Mouse (Mus musculus) frontal cortex, adult 2 months (tissue): ENCODE measurements around the gene Vamp5. TPM values are rescaled to one million over a fixed set of nuclear protein-coding genes. Genes with fewer than 3 reads are reported as not detected.

Experiments used
- DNase-seq, 2 experiments: peaks; one replicate each; pipeline ENCODE4 v3.0.0; 2022; ENCODE audit warnings: low spot score in 1 of 2; ENCODE audit errors: extremely low spot score in 1 of 2
- polyA plus RNA-seq: library from polyadenylated mRNA; depleted of rRNA; stranded (reverse); fragments of >200 nt; gene quantifications from 2 replicates; pipeline ENCODE4 v1.2.3, GENCODE M21; 2012; rRNA removed

Vamp5 gene
- polyA plus RNA-seq, 1 experiment = 13.3 TPM

GRCm38 (mm10) chr6:72347166-72347941 is 32.9 kb downstream of the Vamp5 start, which contains the start of gene 0610030E20Rik:
0610030E20Rik (plus strand) TSS chr6:72347317.
- peak in 1 of 2 experiments; percentile 81 for DNase-seq

GRCm38 (mm10) chr6:72346261-72346660 is 34.0 kb downstream of the Vamp5 start:
- no peak for DNase-seq

GRCm38 (mm10) chr6:72345633-72346032 is 34.6 kb downstream of the Vamp5 start:
- DNase-seq = no peak

- peak; percentile 93 to 98 for DNase-seq
Measured at GRCm38 (mm10) chr6:72345074-72345567, 35.1 kb downstream of the Vamp5 start, which contains the start of gene Usp39. Usp39 (minus strand) TSS chr6:72345184.

DNA sequence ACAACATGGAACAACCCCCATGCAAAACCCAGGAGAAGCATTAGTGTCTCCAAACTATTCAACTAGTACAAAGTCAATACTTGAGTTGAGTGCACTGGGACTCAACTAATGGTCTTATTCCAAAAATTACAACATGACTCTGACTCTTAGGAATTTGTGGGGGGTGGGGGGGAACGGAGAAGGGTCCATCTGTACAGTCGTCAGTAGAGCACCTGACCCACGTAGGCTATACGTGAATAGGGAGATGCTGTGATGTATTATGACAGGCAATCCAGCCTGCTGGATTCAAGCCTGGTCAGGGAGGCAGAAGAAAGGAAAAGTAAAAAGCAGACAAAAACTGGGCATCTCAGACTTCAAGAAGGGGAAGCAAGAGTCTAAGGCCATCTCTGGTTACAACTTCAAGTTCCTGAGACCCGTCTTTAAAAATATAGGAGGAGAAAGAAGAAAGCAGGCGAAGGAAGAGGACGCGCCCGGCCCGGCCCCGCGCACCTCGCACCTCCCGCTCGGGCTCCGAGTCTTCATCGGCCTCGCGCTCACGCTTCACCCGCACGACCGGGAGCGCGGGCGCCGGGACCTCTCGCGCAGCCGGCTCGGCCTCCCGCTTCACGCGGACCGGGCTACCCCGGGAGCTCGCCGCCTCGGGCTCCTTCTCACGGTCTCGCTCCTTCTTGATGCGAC is 35.7 kb downstream of the Vamp5 start:
- no peak for DNase-seq

- DNase-seq = no peak
Measured at GRCm38 (mm10) chr6:72340481-72340880, 39.8 kb downstream of the Vamp5 start.

GRCm38 (mm10) chr6:72333111-72333510 is 47.2 kb downstream of the Vamp5 start:
- DNase-seq = no peak

DNA sequence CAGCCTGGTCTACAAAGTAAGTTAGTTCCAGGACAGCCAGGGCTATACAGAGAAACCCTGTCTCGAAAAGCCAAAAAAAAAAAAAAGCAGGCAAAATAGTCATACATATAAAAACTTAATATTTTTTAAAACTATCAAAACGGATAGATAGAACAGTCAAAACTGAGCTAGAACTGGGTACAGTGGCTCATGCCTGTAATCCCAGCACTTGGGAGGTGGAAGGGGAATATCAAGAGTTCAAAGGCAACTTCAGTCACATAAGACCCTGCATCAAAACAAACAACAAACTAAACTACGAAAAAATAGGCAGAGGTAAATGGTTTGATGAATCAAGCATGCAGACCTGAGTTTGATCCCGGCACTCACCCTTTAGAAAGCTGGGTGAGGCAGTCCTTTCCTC is 50.1 kb downstream of the Vamp5 start:
- DNase-seq = no peak

DNA sequence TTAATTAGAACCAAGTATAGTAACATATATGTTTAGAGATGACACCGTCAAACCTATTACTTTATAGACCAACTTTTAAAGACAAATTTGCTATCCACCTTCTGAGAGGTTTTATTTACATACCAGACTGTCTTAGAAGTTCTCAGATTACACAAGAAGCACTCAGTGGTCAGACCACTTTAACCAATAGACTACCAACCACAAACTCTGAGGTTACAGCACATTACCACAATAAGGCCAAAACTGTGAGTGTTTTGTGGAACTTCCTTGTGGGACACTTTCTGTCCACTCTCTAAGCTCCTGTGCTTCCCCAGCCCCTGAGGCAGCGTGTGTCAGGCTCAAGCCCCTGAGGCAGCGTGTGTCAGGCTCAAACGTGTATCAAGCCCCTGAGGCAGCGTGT is 51.2 kb downstream of the Vamp5 start:
- no peak for DNase-seq

- peak in 1 of 2 experiments; percentile 63 for DNase-seq
Measured at GRCm38 (mm10) chr6:72326274-72326673, 54.0 kb downstream of the Vamp5 start.

GRCm38 (mm10) chr6:72323786-72324508 is 56.3 kb downstream of the Vamp5 start:
- DNase-seq = no peak

DNA sequence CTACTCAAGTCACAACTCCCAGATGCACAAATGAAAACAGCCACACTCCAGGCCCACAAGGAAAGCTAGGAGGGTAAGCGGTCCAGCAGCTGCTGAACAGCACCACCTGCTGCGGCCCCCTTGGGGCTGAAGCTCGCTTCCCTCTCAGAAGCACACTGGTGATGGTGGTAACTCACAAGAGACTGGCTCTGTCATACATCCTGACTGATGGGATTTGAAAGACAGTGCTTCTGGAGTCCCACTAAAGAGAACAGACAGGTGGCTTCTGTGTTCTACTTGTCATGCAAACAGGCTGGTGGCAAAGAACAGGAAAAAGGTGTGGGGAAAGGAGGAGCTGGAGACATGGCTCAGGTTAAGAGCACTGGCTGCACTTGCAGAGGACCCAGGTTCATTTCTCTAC is 57.3 kb downstream of the Vamp5 start:
- DNase-seq = no peak

GRCm38 (mm10) chr6:72319019-72319418 is 61.2 kb downstream of the Vamp5 start:
- DNase-seq = peak; percentile 30 to 74

Other genes starting within 250 kb of the Vamp5 start
- gene Atoh8, start 144.9 kb downstream of the Vamp5 start, polyA plus RNA-seq = 1.5 and 2.3 TPM in 2 replicates
- not detected in 2 replicates for gene Sftpb, start 75.9 kb downstream of the Vamp5 start, polyA plus RNA-seq
- gene Usp39, start 35.3 kb downstream of the Vamp5 start, polyA plus RNA-seq = 30.2 and 31.8 TPM in 2 replicates
- 17.7 and 20.0 TPM in 2 replicates for gene 0610030E20Rik, start 33.2 kb downstream of the Vamp5 start, polyA plus RNA-seq
- gene Tmem150a, start 25.0 kb downstream of the Vamp5 start, polyA plus RNA-seq = 33.2 and 33.5 TPM in 2 replicates
- gene Rnf181, start 13.5 kb downstream of the Vamp5 start, polyA plus RNA-seq = 87.6 and 99.4 TPM in 2 replicates
- 34.0 and 36.6 TPM in 2 replicates for gene Vamp8, start 10.2 kb upstream of the Vamp5 start, polyA plus RNA-seq
- gene Ggcx, start 33.8 kb upstream of the Vamp5 start, polyA plus RNA-seq = 20.3 and 24.4 TPM in 2 replicates
- gene Mat2a, start 59.1 kb upstream of the Vamp5 start, polyA plus RNA-seq = 221 and 223 TPM in 2 replicates
- gene Sh2d6, start 141.2 kb upstream of the Vamp5 start, polyA plus RNA-seq = 1.8 and 2.3 TPM in 2 replicates
- gene Capg, start 163.9 kb upstream of the Vamp5 start, polyA plus RNA-seq = 3.5 and 4.7 TPM in 2 replicates
- 24.0 and 25.0 TPM in 2 replicates for gene Elmod3, start 217.9 kb upstream of the Vamp5 start, polyA plus RNA-seq
- gene Retsat, start 218.0 kb upstream of the Vamp5 start, polyA plus RNA-seq = 10.1 TPM in 2 replicates
- gene Tgoln1, start 236.5 kb upstream of the Vamp5 start, polyA plus RNA-seq = 60.7 and 68.7 TPM in 2 replicates